Mouse (Mus musculus) megakaryocyte-erythroid progenitor cell, adult 5-6 weeks (primary cell): ENCODE measurements at regions not wholly inside any gene's neighbourhood (a gene's known extent, or its start where the extent isn't known, plus 50 kb on each side); places are given as distances from the start of the nearest gene placed in this dataset.

Source experiments
- ATAC-seq: replicated peaks from 2 replicates; pipeline ENCODE4 v1.8.0; 2016; ENCODE audit warnings: mild to moderate bottlenecking, inconsistent platforms; ENCODE audit not compliant: severe bottlenecking, poor library complexity, low FRiP score, low TSS enrichment

DNA sequence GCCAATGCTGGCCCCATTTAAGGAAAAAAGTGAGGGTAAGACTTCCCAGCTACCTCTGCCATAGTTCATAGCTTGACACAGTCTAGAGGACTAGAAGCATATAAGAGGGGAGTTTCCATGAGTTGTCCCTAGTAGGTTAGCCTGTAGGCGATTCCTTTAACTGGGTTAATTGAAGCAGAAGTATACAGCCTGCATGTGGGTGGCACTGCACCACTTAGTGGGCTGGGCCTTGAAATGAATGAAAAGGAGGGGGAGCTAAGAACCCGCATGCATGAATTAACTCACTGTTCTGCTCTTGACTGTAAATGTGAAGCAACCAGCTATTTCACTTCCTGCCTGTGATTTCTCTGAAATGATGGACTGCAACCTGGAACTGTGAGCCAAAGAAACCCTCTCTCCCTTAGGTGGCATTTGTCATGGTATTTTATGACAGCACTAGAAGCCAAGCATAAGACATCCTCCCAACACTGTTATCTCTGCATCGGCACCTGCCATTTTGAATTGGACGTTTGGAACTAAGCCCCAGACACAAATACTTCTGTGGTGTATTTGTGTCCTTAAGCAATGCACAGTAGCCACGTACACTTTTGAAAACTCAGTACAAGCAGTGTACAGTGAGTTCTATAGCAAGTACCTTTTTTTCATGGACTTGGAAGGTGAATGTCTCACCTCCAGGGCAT, 64.5 kb upstream of the Xylt1 start:
- no peak for ATAC-seq

- no peak for ATAC-seq
Measured at GRCm38 (mm10) chr7:117317362-117317761, 63.4 kb upstream of the Xylt1 start.

DNA sequence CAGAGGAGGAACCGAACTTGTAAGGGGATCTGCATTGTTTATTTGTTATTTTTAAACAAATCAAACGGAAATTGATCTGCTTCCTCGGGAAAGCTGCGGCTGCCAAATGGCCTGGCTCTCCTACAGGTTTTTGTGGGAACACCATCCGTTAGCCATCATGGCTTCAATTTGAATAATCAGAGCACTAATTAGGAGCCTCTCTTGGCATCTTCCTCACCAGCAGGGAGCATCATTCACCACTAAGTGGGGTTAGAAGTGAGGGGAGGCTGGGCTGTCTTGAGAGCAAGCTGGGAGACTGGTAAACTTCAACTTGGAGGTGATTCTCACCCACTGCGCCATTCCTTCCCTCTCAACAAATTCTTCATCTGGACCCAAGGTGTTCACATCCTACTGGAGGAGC, 60.2 kb upstream of the Xylt1 start:
- no peak for ATAC-seq
